Mouse (Mus musculus) midbrain, embryonic 11.5 days (tissue): Measurements from ENCODE around the gene Olfr870. TPM values are rescaled to one million over a fixed set of nuclear protein-coding genes. Genes with fewer than 3 reads are reported as not detected.

Experiments
- polyA plus RNA-seq: library from polyadenylated mRNA; unstranded; fragments of >200 nt; fragmentation: Nextera tagmentation; extraction: Ambion mirVana; gene quantifications from 2 replicates; pipeline ENCODE4 v1.2.1, GENCODE M21; 2014

Gene Olfr870
- polyA plus RNA-seq, 1 experiment from 2014 or later, result not detected

Other genes with a start within 250 kb of the Olfr870 start
- not detected in 2 replicates for gene Olfr866, start 146.0 kb downstream of the Olfr870 start, polyA plus RNA-seq
- gene Olfr867, start 116.5 kb downstream of the Olfr870 start, polyA plus RNA-seq, result not detected in 2 replicates
- gene Olfr868, start 75.4 kb downstream of the Olfr870 start, polyA plus RNA-seq, result not detected in 2 replicates
- gene Olfr869, start 45.0 kb downstream of the Olfr870 start, polyA plus RNA-seq, result not detected in 2 replicates
- not detected in 2 replicates for gene Olfr871, start 38.1 kb upstream of the Olfr870 start, polyA plus RNA-seq
- gene Olfr872, start 63.1 kb upstream of the Olfr870 start, polyA plus RNA-seq, result not detected in 2 replicates
- gene Olfr39, start 108.3 kb upstream of the Olfr870 start, polyA plus RNA-seq, result not detected in 2 replicates
- gene Olfr873, start 124.5 kb upstream of the Olfr870 start, polyA plus RNA-seq, result not detected in 2 replicates
- gene Olfr18, start 162.0 kb upstream of the Olfr870 start, polyA plus RNA-seq, result 0.05 TPM in 1 of 2 replicates, not detected in the other
- gene Zfp560, start 211.1 kb upstream of the Olfr870 start, polyA plus RNA-seq, result 35.6 and 38.2 TPM in 2 replicates